Mouse (Mus musculus) midbrain, postnatal 0 days (tissue): ENCODE results near the gene Gm3854. TPM values are rescaled to one million over a fixed set of nuclear protein-coding genes. Genes with fewer than 3 reads are reported as not detected.

Experiments
- ATAC-seq: fragments of 200-750 bp; cut with Nextera tagmentation; 2 replicates; pipeline ENCODE4 v1.8.0; 2017; ENCODE audit warnings: moderate number of reproducible peaks, mild to moderate bottlenecking, moderate TSS enrichment, moderate library complexity; ENCODE audit not compliant: low FRiP score
- DNase-seq: peaks from one replicate; pipeline ENCODE4 v3.0.0-alpha.2; 2015; ENCODE audit warnings: low spot score
- H3K27ac ChIP-seq: fragments of 300-500 bp; sonication (generic); 2 replicates; pipeline ENCODE4 v1.5.1; 2014; ENCODE audit warnings: low read depth, mild to moderate bottlenecking, low read length, mixed read lengths
- H3K27me3 ChIP-seq: fragments of 300-500 bp; sonication (generic); 2 replicates; pipeline ENCODE4 v1.6.1; 2014; ENCODE audit warnings: low read length, control low read depth, mixed read lengths; ENCODE audit not compliant: insufficient read depth
- H3K36me3 ChIP-seq: fragments of 300-500 bp; sonication (generic); 2 replicates; pipeline ENCODE4 v1.6.1; 2014; ENCODE audit warnings: low read length, control low read depth, mixed read lengths; ENCODE audit not compliant: insufficient read depth
- H3K4me1 ChIP-seq: fragments of 300-500 bp; sonication (generic); 2 replicates; pipeline ENCODE4 v1.6.1; 2014; ENCODE audit warnings: mild to moderate bottlenecking, control low read depth, antibody characterized with exemption, low read length, mixed read lengths; ENCODE audit not compliant: insufficient read depth
- H3K4me2 ChIP-seq: fragments of 300-500 bp; sonication (generic); 2 replicates; pipeline ENCODE4 v1.6.1; 2014; ENCODE audit warnings: low read depth, mild to moderate bottlenecking, low read length, mixed read lengths; ENCODE audit not compliant: poor library complexity, severe bottlenecking
- H3K4me3 ChIP-seq: fragments of 300-500 bp; sonication (generic); 2 replicates; pipeline ENCODE4 v1.5.1; 2014; ENCODE audit warnings: low read depth, mild to moderate bottlenecking, low read length, moderate library complexity
- H3K9ac ChIP-seq: fragments of 300-500 bp; sonication (generic); replicated peaks from 2 replicates; pipeline ENCODE4 v1.6.1; 2014; ENCODE audit warnings: mild to moderate bottlenecking, low read length, moderate library complexity, mixed read lengths; ENCODE audit not compliant: poor library complexity, severe bottlenecking
- H3K9me3 ChIP-seq: fragments of 300-500 bp; sonication (generic); 2 replicates; pipeline ENCODE4 v1.6.1; 2016; ENCODE audit warnings: low read length, control low read depth
- CTCF ChIP-seq: IDR thresholded peaks from 2 replicates; pipeline ENCODE4 v1.5.1; 2016; ENCODE audit warnings: antibody characterized with exemption, mild to moderate bottlenecking
- WGBS: fragments of 180-500 bp; shearing (Covaris S2); extraction: QIAGEN DNeasy Blood & Tissue Kit; methylation state at CpG from one replicate; pipeline ENCODE4 v1.1.7; 2014; 5-methylcytosine and 5-hydroxymethylcytosine counted together
- polyA plus RNA-seq: library from polyadenylated mRNA; unstranded; fragments of >200 nt; fragmentation: Nextera tagmentation; extraction: Ambion mirVana; gene quantifications from 2 replicates; pipeline ENCODE4 v1.2.1, GENCODE M21; 2015
- total RNA-seq: library from RNA; depleted of rRNA; stranded (reverse); fragments of >200 nt; gene quantifications from 2 replicates; pipeline ENCODE4 v1.2.3, GENCODE M21; 2014; rRNA removed

The Gm3854 gene
- total and polyA plus RNA-seq, 2 experiments from 2014 or later, result 3.4 to 5.6 TPM

- Histone ChIP-seq H3K9me3 (no peaks in the 10 kb centered on the region), H3K4me2 (no peak overlapping the region), H3K36me3 (peaks cover 42% of the 10 kb centered on the region), H3K27me3 (no peaks in the 10 kb centered on the region), H3K4me3 (no peak overlapping the region), H3K4me1 (peaks cover 2% of the 10 kb centered on the region), H3K9ac (no peak overlapping the region), H3K27ac (no peak overlapping the region)
- 88% methylated on average over 5 of the region's 5 CpGs for WGBS
- ATAC-seq, result no peak
- no peak for DNase-seq
- no peak for TF ChIP-seq CTCF
Measured at GRCm38 (mm10) chr7:6388971-6389370, 45.4 kb downstream of the Gm3854 start.

GRCm38 (mm10) chr7:6389449-6389848 is 45.9 kb downstream of the Gm3854 start:
- no peak for DNase-seq
- H3K36me3 ChIP-seq, result peaks cover 44% of the 10 kb centered on the region
- WGBS, result 74% methylated on average over 5 of the region's 5 CpGs

GRCm38 (mm10) chr7:6397996-6398975 is 54.7 kb downstream of the Gm3854 start, which contains the start of gene Smim17:
Gene Smim17 (plus strand): TSS chr7:6398715.
- H3K27ac ChIP-seq, result peak within 1 kb of the TSS; percentile 57
- peak within 1 kb of the TSS; percentile 59; the same call in 1 of the 2 replicates for H3K9ac ChIP-seq
- WGBS, result 25% methylated on average over 25 of the region's 25 CpGs
- H3K9me3 ChIP-seq, result no peaks in the 10 kb centered on the region
- DNase-seq (peak; percentile 80), ATAC-seq (peak; percentile 92)
- peak within 1 kb of the TSS; percentile 45 for H3K4me3 ChIP-seq
- no peak for TF ChIP-seq CTCF
- no peaks in the 10 kb centered on the region; the same call in 1 of the 2 replicates for H3K4me1 ChIP-seq
- H3K4me2 ChIP-seq, result peak within 1 kb of the TSS; percentile 75
- no peaks in the 10 kb centered on the region for H3K27me3 ChIP-seq
- H3K36me3 ChIP-seq, result peaks cover 17% of the 10 kb centered on the region; the same call in 1 of the 2 replicates

More at GRCm38 (mm10) chr7:6389449-6389848, 45.9 kb downstream of the Gm3854 start:
- Histone ChIP-seq H3K27ac (no peak overlapping the region), H3K27me3 (no peaks in the 10 kb centered on the region), H3K9ac (no peak overlapping the region), H3K4me2 (no peak overlapping the region), H3K9me3 (no peaks in the 10 kb centered on the region), H3K4me3 (no peak overlapping the region), H3K4me1 (no peaks in the 10 kb centered on the region)
- TF ChIP-seq CTCF, result no peak
- no peak for ATAC-seq

Other genes starting within 250 kb of the Gm3854 start
- 65.8 and 66.7 TPM in 2 replicates for gene Zfp787, start 187.8 kb upstream of the Gm3854 start, total RNA-seq
- 53.8 and 61.5 TPM in 2 replicates for gene Zfp787, start 187.8 kb upstream of the Gm3854 start, polyA plus RNA-seq
- gene Zfp444, start 171.5 kb upstream of the Gm3854 start, total RNA-seq, result 86.4 and 92.4 TPM in 2 replicates
- 78.6 and 85.2 TPM in 2 replicates for gene Zfp444, start 171.5 kb upstream of the Gm3854 start, polyA plus RNA-seq
- gene Galp, start 146.7 kb upstream of the Gm3854 start, total RNA-seq, result not detected in 2 replicates
- gene Galp, start 146.7 kb upstream of the Gm3854 start, polyA plus RNA-seq, result not detected in 2 replicates
- not detected in 2 replicates for gene Zscan5b, start 121.5 kb upstream of the Gm3854 start, total RNA-seq
- gene Zscan5b, start 121.5 kb upstream of the Gm3854 start, polyA plus RNA-seq, result not detected in 2 replicates
- gene Epp13, start 91.0 kb upstream of the Gm3854 start, total RNA-seq, result not detected in 2 replicates
- 0.39 TPM in 1 of 2 replicates, not detected in the other for gene Epp13, start 91.0 kb upstream of the Gm3854 start, polyA plus RNA-seq
- gene Zfp667, start 57.2 kb upstream of the Gm3854 start, total RNA-seq, result 5.2 and 7.1 TPM in 2 replicates
- 11.0 and 12.4 TPM in 2 replicates for gene Zfp667, start 57.2 kb upstream of the Gm3854 start, polyA plus RNA-seq
- gene Zfp583, start 12.5 kb upstream of the Gm3854 start, total RNA-seq, result 6.7 and 9.9 TPM in 2 replicates
- gene Zfp583, start 12.5 kb upstream of the Gm3854 start, polyA plus RNA-seq, result 15.2 and 16.5 TPM in 2 replicates
- 2.6 and 4.7 TPM in 2 replicates for gene Zfp78, start 19.5 kb downstream of the Gm3854 start, total RNA-seq
- gene Zfp78, start 19.5 kb downstream of the Gm3854 start, polyA plus RNA-seq, result 3.3 and 4.3 TPM in 2 replicates
- 14.8 and 16.5 TPM in 2 replicates for gene Zfp28, start 39.5 kb downstream of the Gm3854 start, total RNA-seq
- gene Zfp28, start 39.5 kb downstream of the Gm3854 start, polyA plus RNA-seq, result 16.4 and 19.5 TPM in 2 replicates
- 19.6 and 21.8 TPM in 2 replicates for gene Smim17, start 55.0 kb downstream of the Gm3854 start, total RNA-seq
- 6.3 and 7.4 TPM in 2 replicates for gene Smim17, start 55.0 kb downstream of the Gm3854 start, polyA plus RNA-seq
- 0.47 and 0.77 TPM in 2 replicates for gene Gm20715, start 66.5 kb downstream of the Gm3854 start, total RNA-seq
- not detected in 2 replicates for gene Gm20715, start 66.5 kb downstream of the Gm3854 start, polyA plus RNA-seq
- 0.47 and 5.2 TPM in 2 replicates for gene Olfr1344, start 94.9 kb downstream of the Gm3854 start, total RNA-seq
- 0.28 and 0.36 TPM in 2 replicates for gene Olfr1344, start 94.9 kb downstream of the Gm3854 start, polyA plus RNA-seq
- not detected in 2 replicates for gene Olfr1336, start 112.4 kb downstream of the Gm3854 start, total RNA-seq
- not detected in 2 replicates for gene Olfr1336, start 112.4 kb downstream of the Gm3854 start, polyA plus RNA-seq
- gene Olfr1346, start 123.3 kb downstream of the Gm3854 start, total RNA-seq, result not detected in 2 replicates
- not detected in 2 replicates for gene Olfr1346, start 123.3 kb downstream of the Gm3854 start, polyA plus RNA-seq
- gene Olfr5, start 143.2 kb downstream of the Gm3854 start, total RNA-seq, result not detected in 2 replicates
- gene Olfr5, start 143.2 kb downstream of the Gm3854 start, polyA plus RNA-seq, result not detected in 2 replicates
- gene Olfr1347, start 156.0 kb downstream of the Gm3854 start, total RNA-seq, result not detected in 2 replicates
- gene Olfr1347, start 156.0 kb downstream of the Gm3854 start, polyA plus RNA-seq, result not detected in 2 replicates
- gene Olfr1348, start 165.0 kb downstream of the Gm3854 start, total RNA-seq, result not detected in 2 replicates
- not detected in 2 replicates for gene Olfr1348, start 165.0 kb downstream of the Gm3854 start, polyA plus RNA-seq
- gene Olfr1349, start 179.2 kb downstream of the Gm3854 start, total RNA-seq, result not detected in 2 replicates
- gene Olfr1349, start 179.2 kb downstream of the Gm3854 start, polyA plus RNA-seq, result not detected in 2 replicates
- gene Olfr1350, start 221.1 kb downstream of the Gm3854 start, total RNA-seq, result not detected in 2 replicates
- gene Olfr1350, start 221.1 kb downstream of the Gm3854 start, polyA plus RNA-seq, result not detected in 2 replicates